Mouse (Mus musculus) spleen, postnatal 14 days (tissue): ENCODE data around the gene Nrn1.

Experiments
- DNase-seq, 2 experiments: peaks; one replicate each; pipeline ENCODE4 v3.0.0; 2021 to 2022; ENCODE audit warnings: low spot score in 2 of 2

The Nrn1 gene

GRCm38 (mm10) chr13:36724533-36725470 is 10.1 kb downstream of the Nrn1 start:
- no peak for DNase-seq

- DNase-seq = no peak
These were observed 11.1 kb downstream of the Nrn1 start for GRCm38 (mm10) chr13:36723726-36724300.

GRCm38 (mm10) chr13:36722309-36722708 is 12.6 kb downstream of the Nrn1 start:
- no peak for DNase-seq

GRCm38 (mm10) chr13:36720297-36721017 is 14.5 kb downstream of the Nrn1 start:
- no peak for DNase-seq

- DNase-seq = no peak
These were observed 17.6 kb downstream of the Nrn1 start for GRCm38 (mm10) chr13:36717376-36717775.

- no peak for DNase-seq
These were observed 18.2 kb downstream of the Nrn1 start for GRCm38 (mm10) chr13:36716708-36717107.

GRCm38 (mm10) chr13:36714101-36714500 is 20.8 kb downstream of the Nrn1 start:
- DNase-seq = no peak

- DNase-seq = no peak
These were observed 27.7 kb downstream of the Nrn1 start for GRCm38 (mm10) chr13:36707088-36707690.

- DNase-seq = no peak
These were observed 38.6 kb downstream of the Nrn1 start for GRCm38 (mm10) chr13:36696351-36696771.

GRCm38 (mm10) chr13:36695516-36696201 is 39.3 kb downstream of the Nrn1 start:
- no peak for DNase-seq

- no peak for DNase-seq
These were observed 51.4 kb downstream of the Nrn1 start for GRCm38 (mm10) chr13:36683581-36683980.

- no peak for DNase-seq
These were observed 54.1 kb downstream of the Nrn1 start for GRCm38 (mm10) chr13:36680690-36681355.

- DNase-seq = no peak
These were observed 55.6 kb downstream of the Nrn1 start for GRCm38 (mm10) chr13:36679345-36679744.
